Mouse (Mus musculus) limb, embryonic 11.5 days (tissue): ENCODE results near the gene Peak1. TPM values are rescaled to one million over a fixed set of nuclear protein-coding genes. Genes with fewer than 3 reads are reported as not detected.

Experiments
- ATAC-seq: fragments of 200-750 bp; cut with Nextera tagmentation; 2 replicates; pipeline ENCODE4 v1.8.0; 2017; ENCODE audit warnings: low read depth; ENCODE audit not compliant: insufficient number of reproducible peaks, low FRiP score, low TSS enrichment
- DNase-seq: peaks from one replicate; pipeline ENCODE4 v3.0.0-alpha.2; 2015; ENCODE audit warnings: low spot score
- H3K27ac ChIP-seq: fragments of 300-500 bp; sonication (generic); replicated peaks from 2 replicates; pipeline ENCODE4 v1.5.1; 2014; ENCODE audit warnings: low read depth, mild to moderate bottlenecking, low read length
- H3K27me3 ChIP-seq: fragments of 300-500 bp; sonication (generic); 2 replicates; pipeline ENCODE4 v1.6.1; 2014; ENCODE audit warnings: mild to moderate bottlenecking, low read length, mixed read lengths; ENCODE audit not compliant: control insufficient read depth, insufficient read depth
- H3K36me3 ChIP-seq: fragments of 300-500 bp; sonication (generic); 2 replicates; pipeline ENCODE4 v1.6.1; 2014; ENCODE audit warnings: mild to moderate bottlenecking, low read length, moderate library complexity, mixed read lengths; ENCODE audit not compliant: control insufficient read depth, insufficient read depth
- H3K4me1 ChIP-seq: fragments of 300-500 bp; sonication (generic); 2 replicates; pipeline ENCODE4 v1.6.1; 2014; ENCODE audit warnings: low read length, mixed read lengths; ENCODE audit not compliant: control insufficient read depth, insufficient read depth
- H3K4me2 ChIP-seq: fragments of 300-500 bp; sonication (generic); 2 replicates; pipeline ENCODE4 v1.6.1; 2014; ENCODE audit warnings: low read depth, mild to moderate bottlenecking, moderate library complexity; ENCODE audit not compliant: severe bottlenecking
- H3K4me3 ChIP-seq: fragments of 300-500 bp; sonication (generic); 2 replicates; pipeline ENCODE4 v1.5.1; 2014; ENCODE audit warnings: low read depth, low read length
- H3K9ac ChIP-seq: fragments of 300-500 bp; sonication (generic); 2 replicates; pipeline ENCODE4 v1.6.1; 2014; ENCODE audit warnings: mild to moderate bottlenecking, low read length
- H3K9me3 ChIP-seq: fragments of 300-500 bp; sonication (generic); 2 replicates; pipeline ENCODE4 v1.6.1; 2016; ENCODE audit warnings: low read length; ENCODE audit not compliant: control insufficient read depth
- WGBS: fragments of 180-500 bp; shearing (Covaris S2); extraction: QIAGEN DNeasy Blood & Tissue Kit; methylation state at CpG from one replicate; pipeline ENCODE4 v1.1.7; 2014; 5-methylcytosine and 5-hydroxymethylcytosine counted together
- polyA plus RNA-seq: library from polyadenylated mRNA; unstranded; fragments of >200 nt; fragmentation: Nextera tagmentation; extraction: Ambion mirVana; gene quantifications from 2 replicates; pipeline ENCODE4 v1.2.1, GENCODE M21; 2014

Peak1 gene
- polyA plus RNA-seq, 1 experiment from 2014 or later, result 7.5 TPM

DNA sequence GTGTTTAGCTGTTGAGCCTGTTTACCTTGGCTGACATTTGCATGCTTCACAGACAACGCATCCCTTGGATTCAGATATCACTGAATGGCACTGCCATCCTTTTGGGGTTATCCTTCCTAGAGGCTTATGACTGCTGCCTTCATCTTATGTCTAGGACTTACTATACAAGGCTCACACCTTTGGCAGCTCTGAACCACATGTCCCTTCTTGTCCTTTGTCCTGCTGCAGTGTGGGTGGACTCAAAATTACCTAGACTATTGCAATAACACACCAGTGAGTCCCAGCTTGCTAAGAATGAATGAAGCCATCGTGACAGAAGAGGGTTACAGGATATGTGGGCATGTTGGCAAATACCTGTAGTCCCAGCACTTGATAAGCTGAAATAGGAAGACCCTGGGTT, 199.8 kb downstream of the Peak1 start:
- H3K27me3 ChIP-seq, result no peaks in the 10 kb centered on the region
- no peak overlapping the region for H3K9ac ChIP-seq
- H3K4me1 ChIP-seq, result no peaks in the 10 kb centered on the region; the same call in 1 of the 2 replicates
- ATAC-seq (no peak), DNase-seq (no peak)
- H3K36me3 ChIP-seq, result no peaks in the 10 kb centered on the region
- H3K4me2 ChIP-seq, result no peak overlapping the region
- no peak overlapping the region for H3K27ac ChIP-seq
- H3K9me3 ChIP-seq, result no peaks in the 10 kb centered on the region
- H3K4me3 ChIP-seq, result no peak overlapping the region
- 89% methylated on average over 2 of the region's 2 CpGs for WGBS

DNA sequence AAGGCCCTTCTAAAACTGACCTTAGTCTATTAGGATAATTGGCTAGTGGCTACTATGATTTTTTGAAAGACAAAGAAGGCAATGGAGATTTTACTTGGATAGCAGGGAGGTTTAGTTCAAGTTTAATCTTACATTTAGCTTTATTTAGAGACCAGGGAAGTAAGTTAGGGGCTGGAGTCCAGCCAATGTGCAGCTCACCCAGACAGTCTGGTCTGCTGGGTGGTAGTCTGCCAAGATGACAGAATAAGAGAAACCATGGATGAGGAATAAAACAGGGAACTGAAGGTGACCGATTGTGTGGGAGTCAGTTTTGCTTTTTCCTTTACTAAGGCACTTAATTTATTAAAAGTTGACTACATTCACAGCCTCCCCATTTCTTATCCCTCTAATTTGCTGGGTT, 200.5 kb downstream of the Peak1 start:
- Histone ChIP-seq H3K36me3 (no peaks in the 10 kb centered on the region), H3K9ac (no peak overlapping the region), H3K4me1 (no peaks in the 10 kb centered on the region; the same call in 1 of the 2 replicates), H3K27ac (no peak overlapping the region), H3K9me3 (no peaks in the 10 kb centered on the region), H3K4me2 (no peak overlapping the region), H3K4me3 (no peak overlapping the region), H3K27me3 (no peaks in the 10 kb centered on the region)
- ATAC-seq, result no peak
- WGBS, result 94% methylated on average over 1 of the region's 1 CpGs
- DNase-seq, result no peak

- no peaks in the 10 kb centered on the region for H3K9me3 ChIP-seq
- no peak overlapping the region for H3K27ac ChIP-seq
- H3K36me3 ChIP-seq, result no peaks in the 10 kb centered on the region
- H3K9ac ChIP-seq, result no peak overlapping the region
- no peak overlapping the region for H3K4me3 ChIP-seq
- ATAC-seq (no peak), DNase-seq (peak; percentile 55)
- no peaks in the 10 kb centered on the region for H3K27me3 ChIP-seq
- H3K4me2 ChIP-seq, result no peak overlapping the region
- no peaks in the 10 kb centered on the region; the same call in 1 of the 2 replicates for H3K4me1 ChIP-seq
- WGBS, result 55% methylated on average over 11 of the region's 11 CpGs
Observed at GRCm38 (mm10) chr9:56213451-56214291, 204.2 kb downstream of the Peak1 start.

GRCm38 (mm10) chr9:56208817-56209216, 209.1 kb downstream of the Peak1 start:
- Histone ChIP-seq H3K9ac (no peak overlapping the region), H3K4me2 (no peak overlapping the region), H3K36me3 (peaks cover 2% of the 10 kb centered on the region; the same call in 1 of the 2 replicates), H3K4me1 (no peaks in the 10 kb centered on the region; the same call in 1 of the 2 replicates), H3K27ac (no peak overlapping the region), H3K9me3 (no peaks in the 10 kb centered on the region), H3K4me3 (no peak overlapping the region), H3K27me3 (no peaks in the 10 kb centered on the region)
- ATAC-seq (no peak), DNase-seq (no peak)
- WGBS, result 88% methylated on average over 8 of the region's 8 CpGs

DNA sequence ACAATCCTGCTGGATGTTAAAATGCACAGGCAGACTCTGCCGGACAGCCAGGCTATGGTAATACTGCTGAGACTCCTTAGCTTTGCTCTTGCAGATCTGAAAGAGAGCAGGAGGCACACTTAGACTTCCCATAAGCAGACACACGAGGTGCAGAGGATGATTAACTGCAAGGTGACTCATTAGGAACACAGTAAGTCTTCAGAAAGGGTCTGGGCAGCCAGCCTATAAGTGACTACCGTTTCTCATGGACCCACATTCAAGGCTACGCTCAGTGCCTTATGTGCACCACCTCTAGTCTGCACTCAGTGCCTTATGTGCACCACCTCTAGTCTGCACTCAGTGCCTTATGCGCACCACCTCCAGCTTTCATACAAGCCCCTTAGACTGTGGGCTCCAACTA, 210.4 kb downstream of the Peak1 start:
- no peak overlapping the region for H3K4me2 ChIP-seq
- 80% methylated on average over 5 of the region's 5 CpGs for whole genome bisulfite sequencing
- no peak overlapping the region for H3K9ac ChIP-seq
- H3K9me3 ChIP-seq, result no peaks in the 10 kb centered on the region
- DNase-seq (no peak), ATAC-seq (no peak)
- H3K4me3 ChIP-seq, result no peak overlapping the region
- H3K27ac ChIP-seq, result no peak overlapping the region
- peaks cover 2% of the 10 kb centered on the region; the same call in 1 of the 2 replicates for H3K36me3 ChIP-seq
- no peaks in the 10 kb centered on the region for H3K27me3 ChIP-seq
- no peaks in the 10 kb centered on the region for H3K4me1 ChIP-seq

DNA sequence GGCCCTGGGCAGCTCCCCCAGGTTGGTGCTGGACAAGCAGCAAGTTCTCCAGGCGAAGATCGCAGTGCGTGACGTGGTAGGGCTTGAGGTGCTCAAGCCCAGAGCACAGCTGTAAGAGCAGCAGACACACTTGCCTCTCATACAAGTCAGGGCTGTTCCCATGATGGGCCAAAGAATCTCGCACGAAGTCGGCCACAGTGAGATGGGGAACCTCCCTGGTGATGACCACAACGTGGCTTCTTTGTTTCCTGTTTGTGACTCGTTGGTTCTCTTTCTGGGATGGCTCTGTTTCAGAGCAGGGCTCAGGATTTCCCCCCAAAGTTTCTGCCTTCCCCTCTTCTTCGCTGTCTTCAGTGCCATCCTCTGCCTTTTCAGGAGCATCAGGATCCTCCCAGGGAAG, 210.8 kb downstream of the Peak1 start:
- DNase-seq (no peak), ATAC-seq (no peak)
- Histone ChIP-seq H3K9ac (no peak overlapping the region), H3K27ac (no peak overlapping the region), H3K9me3 (no peaks in the 10 kb centered on the region), H3K4me1 (peaks cover 3% of the 10 kb centered on the region; the same call in 1 of the 2 replicates), H3K4me3 (no peak overlapping the region), H3K4me2 (no peak overlapping the region), H3K36me3 (peaks cover 2% of the 10 kb centered on the region; the same call in 1 of the 2 replicates), H3K27me3 (no peaks in the 10 kb centered on the region)
- 93% methylated on average over 10 of the region's 10 CpGs for WGBS

DNA sequence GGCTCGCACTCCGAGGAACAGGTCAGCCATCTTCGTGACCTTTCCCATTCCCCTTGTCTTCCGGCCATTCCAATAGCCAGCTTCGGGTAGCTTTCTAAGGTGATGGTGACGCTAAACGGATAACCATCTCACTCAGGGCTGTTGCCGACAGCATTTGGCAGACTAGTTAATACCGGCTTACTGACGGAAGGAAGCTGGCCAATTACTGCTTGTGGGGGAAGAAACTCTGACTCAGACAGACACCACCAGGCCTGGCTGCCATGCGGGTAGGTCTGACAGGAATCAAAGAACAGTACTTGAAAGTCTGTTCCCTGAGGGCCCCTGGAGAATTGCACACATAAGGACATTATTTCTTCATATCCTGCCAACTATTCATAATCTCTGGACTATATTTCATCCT, 212.5 kb downstream of the Peak1 start:
- peaks cover 11% of the 10 kb centered on the region for H3K4me1 ChIP-seq
- 77% methylated on average over 11 of the region's 11 CpGs for WGBS
- no peaks in the 10 kb centered on the region for H3K9me3 ChIP-seq
- H3K27ac ChIP-seq, result no peak overlapping the region
- ATAC-seq (no peak), DNase-seq (no peak)
- no peaks in the 10 kb centered on the region for H3K27me3 ChIP-seq
- H3K4me3 ChIP-seq, result no peak overlapping the region
- H3K9ac ChIP-seq, result no peak overlapping the region
- H3K36me3 ChIP-seq, result peaks cover 2% of the 10 kb centered on the region; the same call in 1 of the 2 replicates
- no peak overlapping the region for H3K4me2 ChIP-seq

DNA sequence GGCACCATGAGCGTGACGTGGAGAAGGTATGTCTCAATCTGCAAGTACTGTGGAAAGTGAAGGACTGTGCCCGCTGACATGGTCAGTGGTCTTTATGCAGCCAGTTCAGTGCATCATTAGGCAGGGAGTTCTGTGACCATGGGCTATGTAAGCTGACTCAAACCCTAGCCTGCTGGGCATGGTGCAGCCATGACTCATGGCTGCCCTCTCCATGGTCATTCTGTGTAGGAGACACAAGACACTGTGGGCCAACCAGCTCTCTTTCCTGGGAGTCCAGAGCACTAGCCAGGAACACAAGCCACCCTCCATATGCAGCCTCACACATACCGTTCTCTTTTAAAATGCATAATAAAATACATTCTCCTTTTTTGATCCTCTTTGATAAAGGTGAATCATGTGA, 213.6 kb downstream of the Peak1 start:
- Histone ChIP-seq H3K9ac (no peak overlapping the region), H3K9me3 (no peaks in the 10 kb centered on the region), H3K27me3 (no peaks in the 10 kb centered on the region), H3K4me2 (no peak overlapping the region), H3K27ac (no peak overlapping the region), H3K4me1 (peaks cover 11% of the 10 kb centered on the region), H3K4me3 (no peak overlapping the region), H3K36me3 (peaks cover 2% of the 10 kb centered on the region; the same call in 1 of the 2 replicates)
- DNase-seq (no peak), ATAC-seq (no peak)
- 89% methylated on average over 4 of the region's 4 CpGs for WGBS
